Mouse (Mus musculus): Measurements from ENCODE around the gene Zfp580.

The Zfp580 gene

DNA sequence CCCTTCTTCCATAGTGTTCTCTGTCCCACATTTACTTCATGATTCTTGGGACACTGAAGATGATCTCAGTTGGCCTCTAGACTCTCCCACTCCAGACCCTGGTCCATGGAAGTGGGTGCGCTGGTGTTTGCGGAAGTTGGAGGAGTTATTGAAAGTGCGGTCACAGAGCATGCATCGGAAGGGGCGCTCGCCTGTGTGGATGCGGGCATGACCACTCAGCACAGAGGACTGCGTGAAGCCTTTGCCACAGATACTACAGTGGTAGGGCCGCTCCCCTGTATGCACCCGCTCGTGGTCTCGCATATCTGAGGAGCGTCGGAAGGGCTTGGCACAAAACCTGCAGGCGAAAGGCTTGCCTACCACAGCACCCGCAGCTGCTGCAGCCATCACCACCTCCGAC lies 15.7 kb upstream of the Zfp580 start:
- no peak for DNase-seq (ENCODE audit: low spot score)

DNA sequence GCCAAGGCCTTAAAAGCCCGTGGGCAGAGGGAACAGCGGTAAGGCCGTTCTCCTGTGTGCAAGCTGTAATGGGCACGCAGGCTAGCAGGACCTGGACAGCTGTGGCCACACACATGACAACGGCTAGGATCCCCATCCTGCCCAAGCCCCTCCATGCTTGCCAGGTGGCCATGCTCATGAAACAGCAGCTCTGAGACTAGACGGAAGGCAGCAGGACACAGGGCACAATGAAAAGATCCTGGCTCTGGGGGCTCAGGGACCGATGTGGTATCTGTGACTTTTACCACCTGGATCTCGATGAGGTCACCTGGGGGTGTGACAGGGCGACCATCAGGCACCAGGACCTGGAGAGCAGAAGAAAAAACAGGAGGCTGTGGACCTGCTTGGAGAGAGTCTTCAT lies 15.2 kb upstream of the Zfp580 start:
- no peak for DNase-seq (ENCODE audit: low spot score)

DNA sequence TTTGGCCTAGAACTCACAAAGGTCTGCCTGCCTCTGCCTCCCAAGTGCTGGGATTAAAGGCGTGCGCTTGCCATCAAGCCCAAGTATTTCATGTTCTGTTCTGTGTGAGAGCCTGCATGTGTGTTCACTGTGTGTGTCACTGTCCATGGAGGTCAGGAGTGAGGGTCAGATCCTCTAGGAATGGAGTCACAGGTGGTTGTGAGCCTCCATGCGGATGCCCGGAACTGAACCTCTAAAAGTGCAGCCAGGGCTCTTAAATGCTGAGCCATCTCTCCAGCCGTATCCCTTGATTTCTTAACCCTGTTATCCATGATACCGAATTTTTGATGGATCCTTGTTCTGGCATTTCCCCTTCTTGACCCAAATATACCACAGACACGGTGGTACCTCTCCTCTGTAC lies 14.3 kb upstream of the Zfp580 start:
- DNase-seq (ENCODE audit: low spot score) = no peak

DNA sequence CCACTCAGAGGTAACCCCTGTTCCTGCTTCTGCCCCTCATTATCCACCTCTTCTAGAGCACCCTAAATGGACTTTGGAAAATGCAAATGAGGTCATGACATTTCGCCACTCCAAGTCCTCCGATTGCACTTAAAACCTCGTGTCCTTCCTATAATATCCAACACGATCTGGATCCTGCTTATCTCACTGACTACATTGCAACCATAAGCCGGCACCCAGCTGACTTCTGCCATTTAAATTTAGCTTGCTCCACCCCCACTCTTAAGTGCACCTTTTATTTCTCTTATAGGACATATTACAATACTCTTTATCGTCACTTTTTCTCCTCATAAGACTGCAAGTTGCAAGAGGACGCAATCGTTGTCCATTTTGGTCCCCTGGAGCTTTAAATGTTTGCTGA lies 13.9 kb upstream of the Zfp580 start:
- DNase-seq (ENCODE audit: low spot score) = no peak

DNA sequence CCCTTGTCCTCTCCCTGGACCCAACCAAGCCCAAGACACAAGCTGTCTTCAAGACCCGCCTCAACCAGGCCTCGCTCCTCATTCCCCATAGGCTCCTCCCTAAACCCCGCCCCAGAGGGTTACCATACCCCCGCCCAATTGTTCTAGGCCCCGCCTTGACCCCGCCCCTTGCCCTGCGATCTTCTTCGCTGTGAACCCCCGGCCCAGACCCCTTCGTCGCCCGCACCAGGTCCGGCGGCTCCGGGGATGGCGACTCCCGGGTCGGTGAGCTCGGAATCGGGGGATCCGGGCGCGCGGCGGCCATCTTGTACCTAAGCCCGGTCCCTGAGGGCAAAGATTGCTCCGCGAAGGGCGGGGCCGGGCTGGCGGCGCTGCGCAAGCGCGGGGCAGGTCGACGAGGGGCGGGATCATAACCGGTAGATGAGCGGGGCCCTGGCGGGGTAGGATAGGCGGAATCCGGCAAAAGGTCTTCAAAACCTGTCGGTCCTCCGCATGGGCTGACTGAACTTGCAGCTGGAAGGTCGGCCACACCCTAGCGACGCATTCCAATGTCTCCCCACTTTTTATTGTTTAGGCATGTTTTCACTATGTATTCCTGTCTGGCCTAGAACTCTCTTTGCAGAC lies 13.1 kb upstream of the Zfp580 start, which contains the start of gene Zfp784:
Gene Zfp784 (minus strand): TSS at position 338 of the 624 bp plus-strand sequence.
- DNase-seq (ENCODE audit: low spot score) = peak; percentile 94

DNA sequence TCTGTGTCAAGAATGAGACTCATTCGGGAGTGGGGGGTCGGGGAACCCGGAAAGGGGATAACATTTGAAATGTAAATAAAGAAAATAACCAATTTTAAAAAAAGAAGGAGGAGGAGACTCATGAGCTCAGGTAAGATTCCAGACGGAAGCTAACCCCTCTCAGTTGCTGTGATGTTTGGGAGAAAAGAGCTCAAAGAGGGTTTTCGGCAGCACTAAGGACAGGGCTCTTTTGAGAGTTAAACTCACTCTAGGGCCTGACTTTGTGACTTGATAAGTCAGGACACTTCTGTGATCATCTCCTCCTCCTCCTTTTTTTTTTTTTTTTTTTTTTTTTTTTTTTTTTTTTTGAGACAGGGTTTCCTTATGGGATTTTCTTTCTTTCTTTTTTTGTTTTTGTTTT lies 12.4 kb upstream of the Zfp580 start:
- DNase-seq (ENCODE audit: low spot score) = peak; percentile 13

DNA sequence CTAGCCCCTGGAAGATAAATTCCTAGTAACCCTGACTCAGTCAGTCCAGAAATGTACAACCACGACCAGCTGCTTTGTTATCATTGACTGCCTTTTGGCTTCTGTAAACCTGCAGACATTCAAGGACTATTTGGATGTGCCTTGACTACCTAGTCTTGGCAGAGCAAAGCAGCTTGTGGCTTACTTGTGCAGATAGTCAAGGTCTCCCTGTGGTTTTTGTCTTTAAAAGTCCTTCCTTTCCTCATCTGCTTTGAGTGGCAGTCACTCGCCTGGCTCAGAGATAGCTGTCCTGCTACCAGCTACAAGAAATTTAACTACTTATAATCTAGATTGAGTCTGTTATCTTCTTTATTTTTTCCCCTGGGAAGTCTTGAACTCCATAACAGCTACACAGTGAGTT lies 6.4 kb upstream of the Zfp580 start:
- no peak for DNase-seq (ENCODE audit: low spot score)

DNA sequence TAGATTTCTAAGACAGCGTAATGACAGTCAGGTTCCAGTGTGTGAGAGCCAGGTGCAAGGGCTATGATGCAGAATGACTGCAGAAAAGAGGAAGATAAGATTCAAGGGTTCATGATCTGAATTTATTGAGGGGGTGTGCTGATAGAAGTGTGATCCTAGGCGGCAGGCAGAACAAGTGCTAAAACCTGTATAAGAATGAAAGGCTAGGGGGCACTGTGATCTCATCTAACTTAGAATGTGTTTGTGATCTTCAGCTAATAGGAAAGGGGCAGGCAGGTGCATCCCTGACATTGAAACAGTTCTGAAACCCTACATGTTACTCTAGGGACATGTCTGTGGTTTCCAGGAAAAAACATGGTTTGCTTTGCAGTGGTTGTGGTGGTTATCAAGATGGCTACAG lies 5.2 kb upstream of the Zfp580 start:
- no peak for DNase-seq (ENCODE audit: low spot score)

DNA sequence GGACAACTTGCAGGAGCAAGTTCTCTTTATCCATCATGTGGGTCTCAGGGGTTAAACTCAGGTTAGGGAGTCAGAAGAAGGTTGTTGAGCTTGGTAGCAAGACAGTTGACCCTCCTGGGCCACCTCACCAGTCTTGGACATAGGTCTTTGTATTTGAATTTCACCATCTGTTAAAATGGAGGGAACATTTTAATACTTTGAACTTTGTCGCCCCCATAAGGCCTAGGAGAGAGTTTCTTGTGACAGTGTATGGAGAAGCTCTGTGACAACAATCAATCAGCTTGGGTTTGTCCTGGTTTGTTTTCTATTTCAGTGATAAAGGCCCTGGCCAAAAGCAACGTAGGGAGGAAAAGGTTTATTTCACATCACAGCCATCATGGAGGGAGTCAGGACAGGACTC lies 4.0 kb upstream of the Zfp580 start:
- peak; percentile 62 for DNase-seq (ENCODE audit: low spot score)

DNA sequence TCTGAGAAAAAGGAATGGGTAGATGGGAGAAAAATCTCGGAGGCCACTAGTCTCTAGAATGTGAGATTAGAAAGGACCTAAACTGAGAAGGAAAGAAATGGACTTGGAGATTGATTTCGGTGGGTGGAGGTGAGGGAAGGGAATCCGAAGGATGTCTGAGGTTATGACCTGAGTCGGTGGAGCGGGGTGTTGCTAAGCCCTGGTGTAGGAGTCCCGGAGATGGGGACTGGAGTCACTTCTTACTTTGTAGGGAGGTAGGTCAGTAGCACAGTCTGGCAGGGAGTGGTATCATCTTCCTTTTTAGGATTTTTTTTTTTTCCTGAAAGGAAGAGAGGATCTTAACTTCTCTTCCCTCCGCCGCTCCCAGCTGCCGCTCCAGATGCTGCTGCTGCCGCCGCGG lies 1.1 kb downstream of the Zfp580 start:
- peak; percentile 52 for DNase-seq (ENCODE audit: low spot score)

DNA sequence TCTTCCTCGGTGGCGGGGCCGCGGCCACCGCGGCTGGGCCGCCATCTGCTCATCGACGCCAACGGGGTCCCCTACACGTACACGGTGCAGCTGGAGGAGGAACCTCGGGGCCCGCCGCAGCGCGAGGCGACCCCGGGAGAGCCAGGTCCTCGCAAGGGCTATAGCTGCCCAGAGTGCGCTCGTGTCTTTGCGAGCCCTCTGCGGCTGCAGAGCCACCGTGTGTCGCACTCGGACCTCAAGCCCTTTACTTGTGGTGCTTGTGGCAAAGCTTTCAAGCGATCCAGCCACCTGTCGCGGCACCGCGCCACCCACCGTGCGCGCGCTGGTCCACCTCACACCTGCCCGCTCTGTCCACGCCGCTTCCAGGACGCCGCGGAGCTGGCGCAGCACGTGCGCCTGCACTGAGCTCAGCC lies 1.6 kb downstream of the Zfp580 start:
- peak; percentile 15 for DNase-seq (ENCODE audit: low spot score)

DNA sequence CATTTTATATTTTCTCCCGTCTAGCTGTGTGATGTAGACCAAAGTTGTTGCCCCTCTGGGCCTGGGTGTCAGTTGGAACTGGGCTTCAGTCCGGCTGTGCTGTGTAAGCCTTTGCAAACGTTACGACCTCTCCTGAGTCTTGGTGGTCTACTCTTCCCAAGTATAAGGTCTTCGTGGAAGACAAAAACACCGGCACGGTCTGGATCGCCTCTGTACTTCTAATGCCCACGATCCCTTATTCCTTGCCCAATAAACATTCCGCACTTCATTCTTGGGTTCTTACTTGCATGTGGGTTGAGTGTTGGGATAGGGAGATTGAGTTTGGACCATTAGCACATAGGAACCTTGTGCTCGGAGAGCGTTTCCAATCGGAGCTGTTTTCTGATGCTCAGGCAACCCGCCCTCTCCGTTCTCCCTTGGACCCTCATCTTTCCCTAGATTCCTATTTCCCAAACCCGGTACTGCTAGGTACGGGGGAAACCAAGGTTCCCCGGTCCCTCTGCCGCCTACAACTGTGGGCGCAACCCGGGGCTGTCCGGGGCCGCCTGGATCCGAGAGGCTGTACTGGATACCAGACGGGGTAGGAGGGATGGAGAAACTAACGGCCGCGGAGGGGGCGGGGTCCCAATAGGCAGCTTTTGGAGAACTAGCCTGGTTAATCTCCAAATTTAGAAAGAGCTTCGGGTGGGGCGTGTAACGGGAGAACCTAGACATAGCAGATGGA lies 2.3 kb downstream of the Zfp580 start:
- DNase-seq (ENCODE audit: low spot score) = peak; percentile 55

DNA sequence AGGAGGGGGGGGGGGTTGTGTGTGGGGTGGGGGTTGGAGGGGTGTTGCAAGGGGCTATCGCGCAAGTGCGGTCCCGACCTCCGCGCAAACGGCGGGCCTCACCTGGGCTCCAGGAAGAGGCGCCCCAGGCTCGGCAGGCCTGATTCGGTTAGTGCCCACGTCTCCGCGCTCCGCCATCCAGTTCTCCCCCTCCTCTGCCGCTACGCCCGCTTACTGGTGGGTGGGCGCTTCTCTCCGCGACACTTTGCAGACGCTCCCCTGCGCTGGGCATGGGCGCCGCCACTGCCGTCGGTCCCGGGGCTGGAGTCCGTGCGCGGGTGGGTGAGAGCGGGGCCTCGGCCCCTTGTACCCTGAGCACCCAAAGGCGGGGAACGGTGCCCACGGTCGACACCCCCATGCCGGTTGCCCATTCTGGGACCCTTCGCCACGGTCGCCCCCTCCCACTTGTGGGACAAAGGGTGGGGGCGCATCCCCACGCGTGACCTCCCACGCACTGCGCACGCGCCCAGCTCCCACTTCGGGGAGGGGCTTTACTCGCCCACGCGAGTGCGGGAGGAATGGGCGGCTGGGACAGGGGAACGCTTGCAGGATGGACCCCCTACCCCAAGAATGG lies 5.4 kb downstream of the Zfp580 start:
- DNase-seq (ENCODE audit: low spot score) = peak; percentile 28

DNA sequence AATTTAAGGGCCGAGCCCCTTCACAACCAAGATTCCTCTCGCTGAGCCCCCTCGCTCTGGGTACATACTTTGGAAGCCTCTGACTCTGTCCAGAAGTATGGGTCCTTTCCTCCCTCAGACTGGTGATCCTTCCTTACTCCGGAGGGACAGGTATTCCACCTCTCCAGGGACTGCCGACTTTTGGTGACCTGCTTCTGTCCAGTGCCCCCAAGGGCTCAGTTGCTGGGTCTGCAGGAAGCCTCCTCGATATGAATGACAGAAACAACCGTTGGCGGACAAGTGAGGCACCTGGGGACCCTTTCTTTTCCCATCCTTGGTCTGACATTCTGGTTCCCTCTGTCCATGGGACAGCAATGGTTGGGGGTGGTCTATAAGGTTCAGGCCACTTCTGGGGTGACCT lies 6.0 kb downstream of the Zfp580 start:
- no peak for DNase-seq (ENCODE audit: low spot score)

DNA sequence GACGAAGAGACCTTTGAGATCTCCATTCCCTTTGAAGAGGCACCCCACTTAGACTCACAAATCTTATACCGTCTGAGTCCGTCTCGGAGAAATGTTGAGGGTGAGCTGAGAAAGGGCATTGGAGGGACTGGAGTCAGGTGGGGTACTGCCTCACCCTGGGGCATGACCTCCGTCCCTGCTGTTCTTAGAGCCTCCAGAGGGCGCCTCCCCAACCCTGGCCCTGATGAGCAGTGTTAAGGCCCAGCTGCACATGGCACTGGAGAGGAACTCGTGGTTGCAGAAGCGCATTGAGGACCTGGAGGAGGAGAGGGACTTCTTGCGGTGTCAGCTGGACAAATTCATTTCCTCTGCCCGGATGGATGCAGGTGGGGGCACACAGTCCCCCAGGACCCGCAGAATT lies 6.5 kb downstream of the Zfp580 start:
- DNase-seq (ENCODE audit: low spot score) = peak; percentile 23

DNA sequence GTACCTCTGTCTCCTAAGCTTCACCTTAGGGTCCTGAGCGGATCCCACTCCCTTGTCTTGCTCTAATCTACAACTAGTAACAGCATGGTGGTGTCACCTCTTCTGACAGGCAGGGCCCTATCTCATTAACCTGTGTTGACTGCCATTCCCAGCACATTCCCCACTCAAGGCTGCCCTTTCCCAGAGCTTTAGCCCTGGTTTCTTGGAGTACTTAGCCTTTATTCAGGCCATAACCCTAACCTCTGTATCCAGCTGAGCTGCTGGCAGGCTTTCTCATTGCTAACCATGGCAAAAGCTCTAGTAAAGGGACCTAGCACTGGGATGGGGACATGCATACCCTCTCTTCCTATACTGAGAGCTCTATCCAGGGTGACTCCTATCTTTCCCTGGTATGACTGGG lies 7.3 kb downstream of the Zfp580 start:
- no peak for DNase-seq (ENCODE audit: low spot score)

DNA sequence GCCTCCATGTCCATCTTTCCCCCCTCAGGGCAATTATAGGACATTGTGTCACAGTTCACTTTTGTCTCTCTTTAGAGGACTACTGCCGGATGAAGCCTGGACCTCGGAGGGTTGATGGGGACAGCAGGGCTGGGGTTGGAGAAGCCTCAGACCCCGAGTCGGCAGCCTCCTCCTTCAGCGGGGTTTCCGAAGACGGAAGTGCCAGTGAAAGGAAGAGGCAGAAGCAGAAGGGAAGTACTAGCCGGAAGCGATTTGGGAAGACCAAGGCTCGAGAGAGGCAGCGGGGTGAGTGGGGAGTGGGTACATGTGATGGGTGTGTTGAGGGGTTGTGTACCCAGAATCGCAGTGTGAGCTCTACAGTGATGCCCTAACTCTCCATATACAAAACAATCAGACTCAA lies 8.1 kb downstream of the Zfp580 start:
- no peak for DNase-seq (ENCODE audit: low spot score)

DNA sequence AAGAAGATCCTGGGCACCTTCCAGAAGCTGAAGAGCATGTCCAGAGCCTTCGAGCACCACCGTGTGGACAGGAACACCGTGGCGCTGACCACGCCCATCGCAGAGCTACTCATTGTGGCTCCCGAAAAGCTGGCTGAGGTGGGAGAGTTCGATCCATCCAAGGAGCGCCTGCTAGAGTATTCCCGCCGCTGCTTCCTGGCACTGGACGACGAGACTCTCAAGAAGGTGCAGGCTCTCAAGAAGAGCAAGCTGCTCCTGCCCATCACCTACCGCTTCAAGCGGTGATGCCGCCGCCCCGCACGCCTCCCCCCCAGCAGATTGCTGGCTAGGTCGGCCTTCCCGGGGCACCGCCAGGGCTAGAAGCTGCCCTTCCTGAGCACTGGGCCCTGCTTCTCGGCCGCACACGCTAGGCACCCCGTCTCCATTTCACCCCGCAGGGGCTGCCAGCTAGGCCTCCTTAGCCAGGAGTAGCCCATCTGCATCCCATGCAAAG lies 8.9 kb downstream of the Zfp580 start:
- peak; percentile 90 for DNase-seq (ENCODE audit: low spot score)

DNA sequence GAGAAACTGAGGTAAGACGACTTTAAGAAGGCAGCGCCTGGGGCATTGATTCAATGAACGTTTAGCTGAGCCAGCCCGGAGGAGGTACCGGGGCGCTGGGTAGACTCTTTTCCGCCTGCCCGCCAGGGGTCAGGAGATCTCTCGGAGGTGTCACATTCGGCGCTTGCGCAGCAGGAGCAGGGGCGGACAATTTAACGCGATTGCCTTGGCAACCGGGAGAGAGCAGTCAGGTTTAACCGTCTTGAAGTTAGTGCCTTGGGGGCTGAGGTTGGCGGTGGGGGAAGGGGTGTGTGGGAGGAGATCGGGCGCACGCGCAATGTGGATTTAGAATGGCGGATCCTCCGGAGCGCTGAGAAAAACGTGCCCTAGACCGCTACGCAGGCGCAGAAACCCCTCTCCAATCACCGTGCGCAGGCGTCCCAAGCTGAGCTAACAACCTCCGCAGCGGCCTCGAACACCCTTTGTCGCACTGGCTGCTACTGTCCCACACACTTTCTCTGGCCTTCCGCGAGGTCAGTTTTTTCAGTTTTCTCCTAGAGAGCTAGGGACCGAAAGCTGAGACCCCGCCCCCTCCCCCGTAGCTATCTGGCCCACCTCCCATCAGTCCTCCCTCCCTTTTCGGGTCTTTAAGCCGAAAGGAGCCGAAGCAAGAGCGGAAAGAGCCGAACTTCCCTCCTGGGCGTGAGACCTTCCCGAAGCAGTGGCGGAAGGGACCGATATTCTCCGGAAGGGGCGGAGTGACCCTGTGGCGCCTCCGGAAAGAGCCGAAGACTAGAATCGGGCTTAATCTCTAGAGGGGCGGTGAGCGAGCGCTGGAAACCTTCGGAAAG lies 9.8 kb downstream of the Zfp580 start:
- peak; percentile 99 for DNase-seq (ENCODE audit: low spot score)

DNA sequence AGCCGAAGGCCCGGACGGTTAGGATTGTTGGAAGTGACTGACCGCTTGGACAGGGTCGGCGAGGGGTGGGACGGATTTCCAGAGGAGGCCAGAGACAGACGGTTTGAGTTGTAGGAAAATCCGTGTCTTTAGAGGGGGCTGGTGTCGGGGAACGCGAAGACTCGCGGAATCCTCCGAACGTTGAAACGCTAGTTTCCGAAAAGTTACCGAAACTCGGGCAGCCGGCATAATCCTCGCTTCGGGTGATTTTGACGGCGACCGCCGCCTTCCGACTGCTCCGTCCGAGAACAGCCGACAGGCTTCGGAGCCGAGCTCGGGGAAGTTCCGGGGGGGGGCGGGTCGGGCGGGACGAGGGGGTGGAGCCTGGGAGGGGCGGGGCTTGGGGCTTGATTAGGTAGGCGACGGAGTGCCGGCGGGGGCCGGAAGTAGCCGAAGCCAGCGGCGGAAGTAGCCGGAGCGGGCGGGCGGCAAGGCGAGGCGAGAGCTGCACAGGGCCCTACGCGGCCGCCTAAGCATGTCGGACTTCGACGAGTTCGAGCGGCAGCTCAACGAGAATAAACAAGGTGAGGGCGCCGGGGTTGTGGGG lies 10.5 kb downstream of the Zfp580 start, which contains the start of gene U2af2:
Gene U2af2 (plus strand): TSS at position 370 of the 586 bp plus-strand sequence.
- DNase-seq (ENCODE audit: low spot score) = peak; percentile 91

DNA sequence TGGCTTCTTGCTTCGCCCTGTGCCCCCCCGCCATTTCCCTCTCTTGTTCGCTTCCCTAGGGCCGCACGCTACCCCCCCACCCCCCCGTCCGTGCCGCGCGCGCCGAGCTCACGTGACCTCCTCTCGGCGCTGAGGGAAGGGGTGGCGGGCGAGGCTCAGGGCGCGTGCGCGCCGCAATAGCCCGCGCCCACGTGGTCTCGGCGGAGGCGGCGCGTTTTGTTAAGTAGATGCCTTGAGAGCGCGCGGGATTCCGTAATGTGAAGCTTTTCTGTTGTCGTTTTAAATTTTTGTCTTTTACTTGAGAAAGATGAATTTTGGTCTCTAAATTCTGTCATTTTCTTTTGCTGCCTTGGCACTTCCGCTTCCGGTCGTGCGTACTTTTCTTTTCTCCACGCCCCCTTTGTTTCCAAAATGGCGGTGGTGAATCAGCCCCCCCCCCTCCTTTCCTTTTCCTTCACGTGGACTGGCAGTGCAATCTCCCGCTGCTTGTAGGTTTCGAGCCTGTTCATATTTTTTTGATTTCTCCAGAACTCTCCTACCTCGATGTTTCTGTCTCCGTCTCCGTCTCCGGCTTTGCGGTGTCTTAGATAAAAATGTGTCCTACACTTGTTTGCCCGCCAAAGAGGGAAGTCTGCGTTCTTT lies 11.1 kb downstream of the Zfp580 start:
- peak; percentile 95 for DNase-seq (ENCODE audit: low spot score)

Measured in embryo, embryonic 10.5 days (tissue).